Mouse (Mus musculus) brain, embryonic 14.5 days (tissue): ENCODE measurements around the gene Fubp1. TPM values are rescaled to one million over a fixed set of nuclear protein-coding genes. Genes with fewer than 3 reads are reported as not detected.
A peak's percentile ranks its signal among the peaks of the same experiment; 100 is the strongest.
"Not testable (repeated sequence)": the region's sequence is repeated elsewhere in the genome, so short reads cannot be mapped to it uniquely, and the experiment has no call there.

Experiments used
- DNase-seq: peaks from one replicate; pipeline ENCODE4 v3.0.0-alpha.2; 2011; ENCODE audit warnings: low read depth
- CTCF ChIP-seq: fragments of 200-500 bp; IDR thresholded peaks from 2 replicates; pipeline ENCODE4 v1.5.1; 2012; ENCODE audit warnings: inconsistent platforms, mild to moderate bottlenecking, moderate library complexity, borderline replicate concordance; ENCODE audit not compliant: insufficient read depth, insufficient read length; ENCODE audit errors: extremely low read depth
- POLR2A ChIP-seq: fragments of 200-500 bp; IDR thresholded peaks from 2 replicates; pipeline ENCODE4 v1.6.1; 2012; ENCODE audit warnings: mild to moderate bottlenecking, inconsistent platforms, borderline replicate concordance; ENCODE audit not compliant: poor library complexity, insufficient read depth, insufficient read length, severe bottlenecking; ENCODE audit errors: extremely low read depth
- polyA plus RNA-seq: library from polyadenylated mRNA; depleted of rRNA; stranded (reverse); fragments of >200 nt; gene quantifications from 2 replicates; pipeline ENCODE4 v1.2.3, GENCODE M21; 2012

Gene Fubp1
- polyA plus RNA-seq, 1 experiment, result 264 TPM

DNA sequence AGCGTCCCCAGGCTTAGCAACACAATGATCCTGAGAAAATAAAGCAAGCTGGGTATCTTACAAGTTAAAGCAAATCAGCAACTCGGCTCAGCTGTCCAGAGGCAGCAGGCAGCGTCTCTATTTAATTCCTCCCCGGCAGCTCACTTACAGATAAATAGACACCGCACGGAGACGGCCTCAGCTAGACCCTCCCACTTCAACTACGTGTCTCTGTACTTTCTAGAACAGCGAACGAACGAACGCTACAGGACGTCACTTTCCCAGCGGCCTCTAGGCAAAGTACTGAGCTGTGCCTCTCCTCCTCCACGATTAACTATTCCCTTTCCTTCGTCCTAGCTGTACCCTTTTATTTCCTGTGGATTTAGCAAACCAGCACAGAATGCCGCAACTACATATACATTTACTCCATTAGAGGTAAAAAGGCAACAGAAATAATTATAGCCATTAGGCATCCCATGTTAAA is 16.6 kb upstream of the Fubp1 start:
- peak; percentile 97 for DNase-seq
- TF ChIP-seq POLR2A, result peak; percentile 67; the same call in 1 of the 2 replicates
- TF ChIP-seq CTCF, result peak; percentile 15; the same call in 1 of the 2 replicates

DNA sequence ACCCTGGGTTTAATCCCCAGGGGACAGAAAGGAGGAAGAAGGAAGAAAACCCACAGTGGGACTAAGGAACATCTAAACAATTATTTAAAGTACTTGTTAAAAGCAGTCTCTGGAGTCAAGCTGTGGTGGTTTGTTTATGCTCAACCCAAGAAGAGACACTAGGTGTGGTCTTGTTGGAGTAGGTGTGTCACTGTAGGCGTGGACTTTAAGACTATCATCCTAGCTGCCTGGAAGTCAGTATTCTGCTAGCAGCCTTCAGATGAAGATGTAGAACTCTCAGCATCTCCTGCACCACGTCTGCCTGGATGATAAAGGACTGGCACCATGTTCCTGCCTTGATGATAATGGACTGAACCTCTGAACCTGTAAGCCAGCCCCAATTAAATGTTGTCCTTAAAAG is 13.0 kb upstream of the Fubp1 start:
- not testable (repeated sequence) for DNase-seq

DNA sequence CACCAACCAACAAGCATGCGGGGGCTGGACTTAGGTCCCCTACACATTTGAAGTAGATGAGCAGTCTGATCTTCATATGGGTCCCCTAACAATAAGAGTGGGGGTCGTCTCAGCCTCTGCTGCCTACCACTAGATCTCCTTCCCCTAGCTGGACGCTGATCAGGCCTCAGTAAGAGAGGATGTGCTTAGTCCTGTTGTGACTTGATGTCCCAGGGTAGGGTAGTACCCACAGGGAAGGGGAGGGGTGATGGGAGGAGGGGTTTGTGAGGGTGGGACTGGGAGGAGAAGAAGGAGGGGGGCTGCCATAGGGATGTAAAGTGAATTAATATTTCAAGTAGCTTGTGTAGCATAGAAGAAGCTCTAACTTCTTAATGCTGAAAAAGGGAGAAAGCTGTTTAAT is 11.1 kb upstream of the Fubp1 start:
- DNase-seq, result no peak
- TF ChIP-seq CTCF (no peak), POLR2A (no peak)

DNA sequence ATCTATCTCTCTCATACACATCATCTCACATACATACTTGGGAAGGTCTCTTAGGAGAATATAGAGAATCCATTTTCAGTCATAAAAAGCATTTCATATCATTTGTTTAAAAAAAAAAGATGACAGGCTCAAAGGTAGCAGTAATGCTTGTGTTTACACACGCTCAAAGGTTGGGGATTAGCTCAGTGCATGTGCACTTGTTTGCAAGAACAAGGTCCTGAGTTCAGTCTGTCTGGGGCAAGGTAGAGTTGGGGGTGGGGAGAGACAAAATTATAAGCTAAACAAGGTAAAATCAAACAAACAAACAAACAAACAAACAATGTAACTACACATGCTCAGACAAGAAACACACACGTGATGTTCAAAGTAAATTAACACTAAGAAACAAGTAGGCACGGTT is 9.0 kb upstream of the Fubp1 start:
- TF ChIP-seq POLR2A (no peak), CTCF (no peak)
- no peak for DNase-seq

DNA sequence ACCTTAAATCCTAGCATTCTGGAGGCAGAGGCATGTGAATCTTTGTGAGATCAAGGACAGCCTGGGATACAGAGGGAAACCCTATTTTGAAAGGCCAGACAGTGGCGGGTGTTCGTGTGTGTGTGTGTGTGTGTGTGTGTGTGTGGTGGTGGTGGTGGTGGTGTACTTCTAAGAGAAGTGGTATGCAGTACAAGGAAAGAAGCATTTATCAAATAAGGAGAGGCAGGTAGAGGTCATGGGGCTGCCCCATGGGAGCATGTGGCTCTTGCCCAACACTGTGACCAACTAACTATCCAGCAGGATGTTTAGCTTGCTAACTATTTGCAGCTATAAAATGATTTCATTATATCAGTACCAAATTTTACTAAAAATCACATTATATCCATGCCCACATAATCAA is 8.6 kb upstream of the Fubp1 start:
- no peak for DNase-seq
- no peak for TF ChIP-seq CTCF
- TF ChIP-seq POLR2A, result no peak

DNA sequence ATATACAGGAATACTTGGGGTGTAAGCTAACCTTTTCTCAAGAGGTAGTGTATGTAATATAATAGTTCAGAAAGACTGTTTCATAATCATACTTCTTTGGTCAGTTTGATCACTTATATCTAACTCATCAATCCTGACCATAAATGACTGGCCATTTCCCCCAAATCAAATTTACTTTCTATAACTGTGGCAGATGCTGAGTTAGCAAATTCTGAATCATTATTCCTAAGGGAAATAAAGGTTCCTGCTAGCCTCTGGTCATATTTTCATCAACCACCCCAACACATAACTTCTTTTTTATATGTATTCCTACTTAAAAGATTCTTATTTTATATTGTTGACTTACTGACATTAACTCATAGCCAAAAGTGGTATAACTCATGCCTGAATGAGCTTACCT is 7.3 kb upstream of the Fubp1 start:
- no peak for TF ChIP-seq CTCF
- no peak for TF ChIP-seq POLR2A

DNA sequence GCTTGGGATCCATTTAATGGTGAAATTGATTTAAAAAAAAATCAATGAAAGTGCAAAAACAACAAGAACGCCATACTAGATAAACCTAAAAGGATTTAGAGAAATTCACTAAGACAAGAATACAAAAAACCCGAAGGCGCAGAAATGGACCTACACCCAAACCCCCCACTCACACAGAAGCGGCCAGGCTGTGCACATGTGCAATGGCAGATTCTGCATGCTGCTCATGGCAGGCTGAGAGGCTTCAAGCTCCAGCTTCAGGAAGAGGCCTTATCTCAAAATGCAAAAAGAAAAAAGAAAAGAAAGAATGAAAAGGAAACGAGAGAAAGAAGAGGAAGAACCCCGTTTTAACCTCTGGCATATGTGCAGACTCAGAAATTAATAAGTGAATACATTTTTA is 6.8 kb upstream of the Fubp1 start:
- no peak for TF ChIP-seq POLR2A
- TF ChIP-seq CTCF, result no peak
- DNase-seq, result no peak

More for the DNA sequence above, 7.3 kb upstream of the Fubp1 start:
- no peak for DNase-seq

DNA sequence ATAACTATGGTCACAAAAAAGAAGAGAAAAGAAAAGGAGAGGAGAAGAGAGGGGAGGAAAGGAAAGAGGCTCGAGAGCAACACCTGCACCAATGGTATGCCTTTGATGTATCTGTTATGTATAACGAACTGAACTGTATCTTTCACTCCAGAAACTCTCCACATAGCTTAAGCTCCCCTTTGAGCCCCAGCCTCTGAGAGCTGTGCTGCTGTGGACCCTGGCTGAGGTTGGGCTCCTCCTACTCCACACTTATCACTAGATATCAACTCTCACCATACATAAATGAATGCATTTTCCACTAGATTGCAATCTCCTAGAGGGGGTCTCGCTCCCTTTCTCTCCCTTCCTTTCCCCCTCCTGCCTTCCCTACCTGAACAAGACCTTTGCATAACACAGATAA is 6.2 kb upstream of the Fubp1 start:
- TF ChIP-seq POLR2A, result no peak
- TF ChIP-seq CTCF, result no peak
- DNase-seq, result no peak

DNA sequence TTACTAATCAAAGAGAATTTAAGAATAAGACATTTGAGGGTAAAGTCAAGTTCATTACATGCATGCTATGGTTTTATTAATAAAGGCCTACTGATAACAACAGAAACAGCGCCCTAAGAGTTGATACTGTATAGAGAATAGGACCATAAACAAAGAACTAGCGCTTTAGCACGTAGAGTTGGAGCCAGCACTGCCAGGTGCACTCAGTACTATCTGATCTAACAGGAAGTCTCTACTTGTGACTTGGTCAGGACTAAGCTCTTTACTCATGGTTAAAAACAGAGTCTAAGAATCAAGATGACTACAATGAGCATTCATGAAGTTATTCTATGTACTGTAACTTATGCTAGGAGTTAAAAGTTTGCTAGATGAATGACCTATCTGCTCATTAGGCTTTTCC is 5.6 kb upstream of the Fubp1 start:
- TF ChIP-seq CTCF (no peak), POLR2A (no peak)
- no peak for DNase-seq

DNA sequence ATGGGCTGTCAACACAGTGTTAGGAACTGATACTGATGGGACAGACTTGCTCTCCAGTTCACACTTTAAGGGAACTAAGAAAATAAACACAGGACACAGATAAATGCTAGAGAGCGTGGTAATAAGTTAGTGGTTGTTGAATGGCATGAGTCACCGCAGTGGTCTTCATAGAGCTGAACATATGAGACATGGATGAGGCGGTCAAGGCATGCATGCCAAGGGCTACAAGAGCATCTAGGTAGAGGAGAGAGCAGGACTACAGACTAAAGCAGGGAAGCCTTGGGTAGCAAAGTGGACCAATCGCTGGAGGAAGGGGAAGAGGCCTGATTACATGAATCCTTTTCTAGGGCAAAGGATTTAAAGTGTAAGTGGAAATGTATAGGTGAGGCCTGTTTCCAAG is 3.1 kb upstream of the Fubp1 start:
- TF ChIP-seq CTCF, result no peak
- TF ChIP-seq POLR2A, result no peak
- no peak for DNase-seq

DNA sequence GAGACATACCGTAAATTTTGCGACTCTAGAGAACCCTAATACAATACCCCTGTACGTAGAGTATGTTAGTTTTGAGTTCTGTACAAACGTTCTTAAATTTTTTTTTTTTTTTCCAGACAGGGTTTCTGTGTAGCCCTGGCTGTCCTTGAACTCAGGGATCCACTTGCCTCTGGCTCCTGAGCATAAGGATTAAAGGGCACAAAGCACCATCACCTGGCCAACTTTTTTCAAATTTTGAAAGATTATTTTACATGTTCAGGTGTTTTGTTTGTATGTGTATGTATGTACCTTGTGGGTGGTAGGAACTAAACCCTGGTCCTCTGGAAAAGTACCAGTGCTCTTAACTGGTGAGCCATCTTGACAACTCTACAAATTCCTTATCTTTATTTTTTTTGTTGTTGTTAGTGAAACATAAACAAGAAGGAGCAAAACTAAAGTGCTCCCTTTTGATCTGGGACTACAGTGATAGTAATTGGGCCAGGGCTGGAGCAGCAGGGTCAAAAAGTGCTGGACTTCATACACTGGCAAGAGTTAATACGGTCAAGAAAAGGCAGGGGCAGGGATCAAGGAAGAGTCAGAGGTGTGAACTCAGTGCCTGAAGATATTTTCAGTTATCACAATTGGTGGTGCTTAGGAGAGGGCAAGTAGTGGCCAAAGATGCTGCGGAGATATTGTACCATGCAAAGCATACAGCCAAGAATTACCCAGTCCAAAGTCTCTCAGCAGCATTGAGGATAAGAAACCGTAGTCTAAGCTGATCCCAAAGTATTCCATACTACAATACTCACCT is 1.9 kb upstream of the Fubp1 start:
- TF ChIP-seq POLR2A (no peak), CTCF (no peak)
- DNase-seq, result no peak

DNA sequence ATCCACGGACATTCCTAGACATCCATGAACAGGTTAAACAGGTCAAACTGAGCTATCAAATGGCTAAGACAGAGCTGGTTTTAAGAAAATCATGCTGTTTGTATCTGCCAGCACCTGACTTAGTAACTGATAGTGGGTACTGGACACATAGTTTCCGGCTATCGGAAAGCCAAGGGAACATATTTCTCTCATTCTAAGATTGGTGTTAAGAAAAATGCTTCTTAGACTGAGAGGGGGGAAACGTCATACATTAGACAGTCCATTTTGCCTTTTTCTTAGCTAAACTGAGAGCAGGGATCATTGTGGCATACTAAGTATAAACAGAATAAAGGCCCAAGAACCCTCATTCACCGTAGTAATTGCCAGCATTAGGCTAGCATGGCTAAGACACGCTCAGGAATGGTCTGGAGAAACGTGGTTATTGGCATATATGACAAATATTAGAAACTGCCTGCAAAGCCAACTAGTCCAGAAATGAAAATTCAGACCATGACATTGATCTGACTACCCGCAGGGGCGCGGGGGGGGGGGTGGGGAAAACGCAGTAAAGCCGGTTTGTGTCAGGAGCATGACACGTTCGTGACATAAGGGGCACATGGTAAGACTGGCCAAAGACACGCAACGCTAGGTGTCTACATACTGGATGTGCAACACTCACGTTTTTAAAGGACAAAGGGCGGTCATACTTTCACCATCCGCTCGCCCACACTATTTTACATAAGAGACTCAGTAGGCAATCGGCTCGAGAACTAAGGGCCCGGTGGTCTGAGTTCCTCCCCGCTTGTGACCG is 850 bp upstream of the Fubp1 start:
- no peak for TF ChIP-seq CTCF
- TF ChIP-seq POLR2A, result no peak
- peak; percentile 76 for DNase-seq
